Mouse (Mus musculus): Measurements from ENCODE around the gene Ric1. TPM values are rescaled to one million over a fixed set of nuclear protein-coding genes. Genes with fewer than 3 reads are reported as not detected.

Ric1 gene
- 17.7 and 18.6 TPM in 2 replicates for polyA plus RNA-seq (2015; fragmentation: Nextera tagmentation; extraction: Ambion mirVana)

DNA sequence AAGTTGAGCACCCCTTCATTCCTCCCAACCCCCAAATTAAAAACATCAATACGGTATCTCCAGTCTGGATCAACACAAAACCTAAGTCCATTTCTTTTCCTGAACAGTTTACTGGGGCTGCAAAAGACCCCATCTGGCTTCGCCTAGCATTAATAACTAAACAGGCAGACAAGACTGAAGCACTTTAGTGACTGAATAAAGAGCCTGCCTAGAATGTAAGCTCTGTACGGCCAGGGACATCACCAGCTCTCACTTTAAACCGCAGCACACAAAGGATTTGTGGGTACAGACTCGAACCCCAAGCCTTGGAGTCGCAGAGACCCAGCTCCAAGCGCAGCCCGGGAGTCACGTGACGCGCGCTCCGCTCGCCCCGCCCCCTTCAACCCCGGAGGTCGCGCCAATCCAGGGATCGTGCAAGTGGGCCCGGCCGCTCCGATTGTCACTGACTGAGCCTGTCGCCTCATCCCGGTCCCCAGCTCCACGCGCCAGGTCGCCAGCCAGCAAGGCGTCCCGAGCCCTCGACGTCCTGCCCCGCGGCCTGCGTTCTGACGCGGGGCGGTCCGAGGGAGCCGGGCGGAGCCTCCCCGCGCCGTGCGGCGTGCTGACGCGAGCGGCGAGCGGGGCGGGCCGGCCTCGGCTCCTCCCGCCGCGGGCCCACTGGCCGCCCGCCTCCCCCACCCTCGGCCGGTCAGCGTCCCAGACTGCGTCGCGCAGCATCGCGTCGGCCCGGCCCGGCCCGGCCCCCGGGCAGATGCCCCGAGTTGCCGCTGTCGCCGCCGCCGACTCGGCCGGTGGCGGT, at the start of gene Ric1:
Gene Ric1 (plus strand): TSS at position 646 of the 799 bp plus-strand sequence.
- Histone ChIP-seq H3K4me3 (ENCODE audit: low read depth, low read length) (peak within 1 kb of the TSS; percentile 95), H3K9me3 (ENCODE audit: low read length) (no peaks in the 10 kb centered on the region), H3K9ac (replicated peaks; ENCODE audit: low read depth) (peak within 1 kb of the TSS; percentile 86), H3K4me2 (replicated peaks; ENCODE audit: low read depth, low read length) (peak within 1 kb of the TSS; percentile 77), H3K36me3 (ENCODE audit: insufficient read depth, low read length) (no peaks in the 10 kb centered on the region), H3K27ac (ENCODE audit: low read length) (peak within 1 kb of the TSS; percentile 97), H3K4me1 (ENCODE audit: insufficient read depth, low read depth, low read length) (peaks cover 7% of the 10 kb centered on the region; the same call in 1 of the 2 replicates), H3K27me3 (replicated peaks; ENCODE audit: insufficient read depth, low read length) (no peaks in the 10 kb centered on the region)
- no peak for TF ChIP-seq EP300 (IDR thresholded peaks at IDR 0.05)
- no peak for TF ChIP-seq CTCF (IDR thresholded peaks at IDR 0.05)
- ATAC-seq (peak; percentile 99), DNase-seq (ENCODE audit: low spot score) (peak; percentile 96)
- WGBS, result 1% methylated on average over 58 of the region's 80 CpGs

DNA sequence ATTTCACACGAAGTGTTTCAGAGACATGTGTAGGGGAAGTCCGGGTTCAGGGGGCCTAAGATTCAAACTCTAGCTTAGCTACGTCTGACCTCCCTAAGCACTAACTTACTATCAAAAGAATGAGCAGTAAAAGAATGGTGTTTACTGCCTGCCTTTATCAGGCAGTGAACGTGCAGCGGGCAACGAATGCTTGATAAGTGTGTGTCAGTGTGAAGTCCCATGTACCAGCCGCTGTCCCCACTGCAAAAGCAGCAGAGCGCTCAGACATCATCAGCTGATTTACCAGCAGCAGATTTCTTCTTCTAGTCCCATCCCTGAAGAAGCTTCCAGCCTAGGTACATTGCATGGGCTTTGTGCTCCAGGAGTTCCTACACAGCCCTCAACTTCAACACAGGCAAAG, 49.7 kb upstream of the Ric1 start:
- Histone ChIP-seq H3K9ac (replicated peaks; ENCODE audit: low read depth) (no peak overlapping the region), H3K27me3 (replicated peaks; ENCODE audit: insufficient read depth, low read length) (no peaks in the 10 kb centered on the region), H3K4me2 (replicated peaks; ENCODE audit: low read depth, low read length) (no peak overlapping the region), H3K4me3 (ENCODE audit: low read depth, low read length) (no peak overlapping the region), H3K36me3 (ENCODE audit: insufficient read depth, low read length) (no peaks in the 10 kb centered on the region), H3K9me3 (ENCODE audit: low read length) (no peaks in the 10 kb centered on the region), H3K27ac (ENCODE audit: low read length) (no peak overlapping the region), H3K4me1 (ENCODE audit: insufficient read depth, low read depth, low read length) (no peaks in the 10 kb centered on the region; the same call in 1 of the 2 replicates)
- DNase-seq (ENCODE audit: low spot score), result no peak
- TF ChIP-seq CTCF (IDR thresholded peaks at IDR 0.05), result no peak
- ATAC-seq, result no peak
- WGBS, result 73% methylated on average over 8 of the region's 8 CpGs

DNA sequence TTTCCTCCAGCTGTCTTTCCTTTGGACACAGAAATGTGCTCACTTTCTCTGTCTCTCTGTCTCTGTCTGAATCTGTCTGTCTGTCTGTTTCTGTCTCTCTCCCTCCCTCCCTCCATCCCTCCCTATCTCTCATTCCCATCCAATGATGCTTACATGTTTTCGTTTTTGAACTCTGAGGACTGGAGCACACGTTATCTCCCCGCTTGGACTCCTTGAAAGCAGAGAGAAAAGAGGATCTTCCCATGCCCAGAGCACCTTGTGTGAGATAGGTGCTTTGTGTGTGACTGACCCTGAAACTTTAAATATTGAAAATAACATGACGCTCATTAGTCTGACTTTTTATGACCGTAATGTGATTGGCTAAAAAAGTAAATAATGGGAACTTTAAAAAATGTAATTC, 49.1 kb upstream of the Ric1 start:
- Histone ChIP-seq H3K4me2 (replicated peaks; ENCODE audit: low read depth, low read length) (no peak overlapping the region), H3K36me3 (ENCODE audit: insufficient read depth, low read length) (no peaks in the 10 kb centered on the region), H3K9ac (replicated peaks; ENCODE audit: low read depth) (no peak overlapping the region), H3K9me3 (ENCODE audit: low read length) (no peaks in the 10 kb centered on the region), H3K27me3 (replicated peaks; ENCODE audit: insufficient read depth, low read length) (no peaks in the 10 kb centered on the region), H3K4me3 (ENCODE audit: low read depth, low read length) (no peak overlapping the region), H3K4me1 (ENCODE audit: insufficient read depth, low read depth, low read length) (no peaks in the 10 kb centered on the region; the same call in 1 of the 2 replicates), H3K27ac (ENCODE audit: low read length) (no peak overlapping the region)
- TF ChIP-seq CTCF (IDR thresholded peaks at IDR 0.05) (no peak), EP300 (IDR thresholded peaks at IDR 0.05) (no peak)
- DNase-seq (ENCODE audit: low spot score) (no peak), ATAC-seq (no peak)
- 81% methylated on average over 5 of the region's 5 CpGs for WGBS

DNA sequence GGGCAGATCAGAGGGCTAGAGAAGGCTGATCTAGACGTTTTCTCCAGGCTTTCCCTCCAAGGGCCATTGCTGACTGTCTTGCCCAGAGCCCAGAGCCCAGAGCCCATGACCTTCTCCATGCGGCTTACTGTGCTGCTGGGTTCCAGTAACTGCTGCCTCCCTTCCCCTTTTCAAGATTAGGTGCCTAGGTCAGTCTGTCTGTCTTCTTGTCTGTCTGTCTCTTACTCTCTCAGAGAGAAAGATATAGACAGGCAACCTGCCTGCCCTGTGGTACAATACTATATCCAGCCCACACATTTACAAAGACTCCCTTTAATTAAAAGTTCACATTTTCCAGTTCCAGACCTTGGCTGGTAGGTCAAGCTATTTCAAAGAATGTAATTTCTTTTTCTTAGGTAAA, 47.3 kb upstream of the Ric1 start:
- Histone ChIP-seq H3K4me1 (ENCODE audit: insufficient read depth, low read depth, low read length) (no peaks in the 10 kb centered on the region; the same call in 1 of the 2 replicates), H3K4me3 (ENCODE audit: low read depth, low read length) (no peak overlapping the region), H3K27ac (ENCODE audit: low read length) (no peak overlapping the region), H3K9ac (replicated peaks; ENCODE audit: low read depth) (no peak overlapping the region), H3K9me3 (ENCODE audit: low read length) (no peaks in the 10 kb centered on the region), H3K27me3 (replicated peaks; ENCODE audit: insufficient read depth, low read length) (no peaks in the 10 kb centered on the region), H3K4me2 (replicated peaks; ENCODE audit: low read depth, low read length) (no peak overlapping the region), H3K36me3 (ENCODE audit: insufficient read depth, low read length) (no peaks in the 10 kb centered on the region)
- TF ChIP-seq EP300 (IDR thresholded peaks at IDR 0.05), result no peak
- TF ChIP-seq CTCF (IDR thresholded peaks at IDR 0.05), result no peak
- WGBS, result 56% methylated on average over 2 of the region's 2 CpGs
- ATAC-seq (no peak), DNase-seq (ENCODE audit: low spot score) (no peak)

DNA sequence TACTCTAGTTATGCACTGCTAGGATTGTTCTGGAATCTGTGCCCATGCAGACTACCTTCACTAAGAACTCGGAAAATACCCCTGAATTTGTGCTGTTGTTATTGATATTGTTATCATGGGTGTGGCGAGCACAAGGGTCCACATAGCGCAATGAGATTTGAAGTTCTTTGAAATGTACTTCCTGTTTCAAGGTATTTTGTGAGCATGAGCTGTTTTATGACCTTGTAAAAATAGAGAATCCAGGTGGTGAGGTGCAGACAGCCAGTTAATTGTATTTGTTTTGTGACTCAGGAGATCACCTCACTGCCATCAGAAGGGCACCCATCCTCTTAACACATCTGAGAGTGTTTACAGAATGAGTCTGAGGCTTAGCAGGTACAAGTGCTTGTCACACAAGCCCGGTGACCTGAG, 46.9 kb upstream of the Ric1 start:
- Histone ChIP-seq H3K4me1 (ENCODE audit: insufficient read depth, low read depth, low read length) (no peaks in the 10 kb centered on the region; the same call in 1 of the 2 replicates), H3K9ac (replicated peaks; ENCODE audit: low read depth) (no peak overlapping the region), H3K4me3 (ENCODE audit: low read depth, low read length) (no peak overlapping the region), H3K36me3 (ENCODE audit: insufficient read depth, low read length) (no peaks in the 10 kb centered on the region), H3K9me3 (ENCODE audit: low read length) (no peaks in the 10 kb centered on the region), H3K27me3 (replicated peaks; ENCODE audit: insufficient read depth, low read length) (no peaks in the 10 kb centered on the region), H3K27ac (ENCODE audit: low read length) (no peak overlapping the region), H3K4me2 (replicated peaks; ENCODE audit: low read depth, low read length) (no peak overlapping the region)
- WGBS, result 57% methylated on average over 4 of the region's 4 CpGs
- no peak for DNase-seq (ENCODE audit: low spot score)
- no peak for ATAC-seq
- no peak for TF ChIP-seq EP300 (IDR thresholded peaks at IDR 0.05)
- TF ChIP-seq CTCF (IDR thresholded peaks at IDR 0.05), result no peak

DNA sequence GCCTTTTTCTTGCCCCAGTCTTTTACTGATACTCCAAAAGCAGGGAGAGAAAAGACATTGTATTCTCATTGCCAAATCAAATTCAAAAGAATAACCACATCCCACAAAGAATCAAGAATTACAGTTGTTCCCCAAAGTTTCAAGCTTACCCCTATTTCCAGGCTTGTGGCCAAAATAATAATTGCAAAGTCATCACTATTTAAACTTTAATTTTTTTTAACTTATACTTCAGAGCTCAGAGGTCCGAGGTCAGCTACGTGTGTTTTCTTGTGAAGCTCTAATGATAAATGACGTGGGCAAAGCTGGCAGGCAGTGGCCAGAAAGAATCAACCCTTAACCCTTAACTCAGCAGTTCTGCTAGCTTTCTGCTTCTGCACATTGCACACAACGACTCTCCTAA, 43.5 kb upstream of the Ric1 start:
- H3K27ac ChIP-seq (ENCODE audit: low read length), result no peak overlapping the region
- DNase-seq (ENCODE audit: low spot score), result no peak
- no peaks in the 10 kb centered on the region for H3K9me3 ChIP-seq (ENCODE audit: low read length)
- no peak overlapping the region for H3K4me2 ChIP-seq (replicated peaks; ENCODE audit: low read depth, low read length)
- no peak overlapping the region for H3K9ac ChIP-seq (replicated peaks; ENCODE audit: low read depth)
- ATAC-seq, result no peak
- no peak overlapping the region for H3K4me3 ChIP-seq (ENCODE audit: low read depth, low read length)
- no peaks in the 10 kb centered on the region for H3K4me1 ChIP-seq (ENCODE audit: insufficient read depth, low read depth, low read length)
- no peaks in the 10 kb centered on the region for H3K27me3 ChIP-seq (replicated peaks; ENCODE audit: insufficient read depth, low read length)
- no peaks in the 10 kb centered on the region for H3K36me3 ChIP-seq (ENCODE audit: insufficient read depth, low read length)
- no peak for TF ChIP-seq EP300 (IDR thresholded peaks at IDR 0.05)
- no peak for TF ChIP-seq CTCF (IDR thresholded peaks at IDR 0.05)
- WGBS, result 4% methylated on average over 4 of the region's 4 CpGs
